Mouse (Mus musculus): ENCODE results near the gene Dlgap1. TPM values are rescaled to one million over a fixed set of nuclear protein-coding genes. Genes with fewer than 3 reads are reported as not detected.

Gene Dlgap1
- polyA plus RNA-seq, 1 experiment from 2014 or later, result 2.4 TPM

DNA sequence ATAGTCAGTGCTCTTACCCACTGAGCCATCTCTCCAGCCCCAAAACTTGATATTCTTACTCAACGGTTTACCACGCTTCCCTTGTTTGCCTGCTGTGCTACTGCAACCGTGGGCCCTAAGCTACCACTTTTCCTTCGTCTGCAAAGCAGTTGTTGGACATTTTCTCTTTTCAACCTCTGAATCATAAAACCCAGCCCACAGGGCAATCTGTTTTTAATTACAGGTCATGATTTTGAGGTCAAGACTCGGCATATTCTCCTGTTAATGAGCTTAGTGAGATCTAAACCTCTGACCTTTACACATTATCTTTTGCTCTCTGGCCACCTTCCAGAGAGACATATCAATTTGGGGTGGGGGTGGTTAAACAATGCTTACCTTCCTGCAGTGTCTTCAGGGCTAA lies 869.7 kb downstream of the Dlgap1 start:
- peaks cover 5% of the 10 kb centered on the region; the same call in 1 of the 2 replicates for H3K36me3 ChIP-seq (ENCODE audit: control insufficient read depth, insufficient read depth, low read length)
- no peak for DNase-seq (ENCODE audit: low spot score, missing footprints)
- H3K4me3 ChIP-seq (ENCODE audit: low read depth, low read length), result no peak overlapping the region
- H3K9ac ChIP-seq (ENCODE audit: low read length), result no peak overlapping the region
- H3K4me2 ChIP-seq, result no peak overlapping the region
- H3K4me1 ChIP-seq (ENCODE audit: control insufficient read depth, insufficient read depth, low read length), result peaks cover 8% of the 10 kb centered on the region; the same call in 1 of the 2 replicates
- WGBS, result 54% methylated on average over 5 of the region's 5 CpGs
- no peaks in the 10 kb centered on the region for H3K9me3 ChIP-seq (ENCODE audit: control insufficient read depth, low read length)
- ATAC-seq (ENCODE audit: low FRiP score), result no peak
- peaks cover 2% of the 10 kb centered on the region; the same call in 1 of the 2 replicates for H3K27me3 ChIP-seq (ENCODE audit: control insufficient read depth, insufficient read depth, low read length)
- H3K27ac ChIP-seq (ENCODE audit: low read depth, low read length), result no peak overlapping the region

DNA sequence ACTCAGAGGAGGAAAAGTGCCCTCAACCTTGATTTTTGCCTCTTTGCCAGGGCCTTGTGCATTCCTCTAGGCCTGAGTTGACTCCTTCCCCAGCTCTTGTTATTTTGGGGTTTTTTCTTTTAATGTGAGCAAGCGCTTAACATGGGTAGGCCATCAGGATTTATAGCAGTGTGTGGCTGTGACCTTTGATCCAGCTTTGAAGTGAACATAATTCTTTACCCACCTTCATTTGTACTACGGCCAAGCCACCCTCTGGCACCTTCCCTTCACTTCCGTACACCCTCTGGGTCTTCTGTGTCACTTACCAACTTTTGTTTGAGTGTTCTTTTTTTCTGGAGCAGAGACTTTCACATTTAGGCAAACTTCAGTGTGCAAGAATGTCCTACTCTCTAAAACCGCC lies 874.4 kb downstream of the Dlgap1 start:
- H3K36me3 ChIP-seq (ENCODE audit: control insufficient read depth, insufficient read depth, low read length), result peaks cover 13% of the 10 kb centered on the region; the same call in 1 of the 2 replicates
- H3K4me1 ChIP-seq (ENCODE audit: control insufficient read depth, insufficient read depth, low read length), result peaks cover 7% of the 10 kb centered on the region
- H3K9ac ChIP-seq (ENCODE audit: low read length), result no peak overlapping the region
- H3K4me3 ChIP-seq (ENCODE audit: low read depth, low read length), result no peak overlapping the region
- H3K27ac ChIP-seq (ENCODE audit: low read depth, low read length), result no peak overlapping the region
- no peaks in the 10 kb centered on the region for H3K27me3 ChIP-seq (ENCODE audit: control insufficient read depth, insufficient read depth, low read length)
- WGBS, result 87% methylated on average over 4 of the region's 4 CpGs
- ATAC-seq (ENCODE audit: low FRiP score), result no peak
- H3K4me2 ChIP-seq, result no peak overlapping the region
- no peak for DNase-seq (ENCODE audit: low spot score, missing footprints)
- H3K9me3 ChIP-seq (ENCODE audit: control insufficient read depth, low read length), result no peaks in the 10 kb centered on the region

GRCm38 (mm10) chr17:70844971-70845370 lies 876.1 kb downstream of the Dlgap1 start:
- Histone ChIP-seq H3K9ac (ENCODE audit: low read length) (no peak overlapping the region), H3K36me3 (ENCODE audit: control insufficient read depth, insufficient read depth, low read length) (peaks cover 13% of the 10 kb centered on the region; the same call in 1 of the 2 replicates), H3K4me3 (ENCODE audit: low read depth, low read length) (no peak overlapping the region), H3K4me1 (ENCODE audit: control insufficient read depth, insufficient read depth, low read length) (peaks cover 13% of the 10 kb centered on the region), H3K27me3 (ENCODE audit: control insufficient read depth, insufficient read depth, low read length) (no peaks in the 10 kb centered on the region), H3K27ac (ENCODE audit: low read depth, low read length) (no peak overlapping the region), H3K4me2 (no peak overlapping the region), H3K9me3 (ENCODE audit: control insufficient read depth, low read length) (no peaks in the 10 kb centered on the region)
- ATAC-seq (ENCODE audit: low FRiP score) (no peak), DNase-seq (ENCODE audit: low spot score, missing footprints) (no peak)
- 91% methylated on average over 10 of the region's 10 CpGs for WGBS

GRCm38 (mm10) chr17:70845543-70845942 lies 876.7 kb downstream of the Dlgap1 start:
- ATAC-seq (ENCODE audit: low FRiP score) (no peak), DNase-seq (ENCODE audit: low spot score, missing footprints) (no peak)
- no peak overlapping the region for H3K9ac ChIP-seq (ENCODE audit: low read length)
- H3K36me3 ChIP-seq (ENCODE audit: control insufficient read depth, insufficient read depth, low read length), result peaks cover 13% of the 10 kb centered on the region; the same call in 1 of the 2 replicates
- peaks cover 13% of the 10 kb centered on the region for H3K4me1 ChIP-seq (ENCODE audit: control insufficient read depth, insufficient read depth, low read length)
- no peaks in the 10 kb centered on the region for H3K9me3 ChIP-seq (ENCODE audit: control insufficient read depth, low read length)
- WGBS, result 95% methylated on average over 2 of the region's 2 CpGs
- H3K27me3 ChIP-seq (ENCODE audit: control insufficient read depth, insufficient read depth, low read length), result no peaks in the 10 kb centered on the region
- H3K4me3 ChIP-seq (ENCODE audit: low read depth, low read length), result no peak overlapping the region
- no peak overlapping the region for H3K27ac ChIP-seq (ENCODE audit: low read depth, low read length)
- no peak overlapping the region for H3K4me2 ChIP-seq

- no peak overlapping the region for H3K27ac ChIP-seq (ENCODE audit: low read depth, low read length)
- peaks cover 13% of the 10 kb centered on the region for H3K4me1 ChIP-seq (ENCODE audit: control insufficient read depth, insufficient read depth, low read length)
- H3K4me2 ChIP-seq, result no peak overlapping the region
- peaks cover 13% of the 10 kb centered on the region; the same call in 1 of the 2 replicates for H3K36me3 ChIP-seq (ENCODE audit: control insufficient read depth, insufficient read depth, low read length)
- H3K9ac ChIP-seq (ENCODE audit: low read length), result no peak overlapping the region
- H3K4me3 ChIP-seq (ENCODE audit: low read depth, low read length), result no peak overlapping the region
- no peak for DNase-seq (ENCODE audit: low spot score, missing footprints)
- ATAC-seq (ENCODE audit: low FRiP score), result no peak
- no peaks in the 10 kb centered on the region for H3K9me3 ChIP-seq (ENCODE audit: control insufficient read depth, low read length)
- 83% methylated on average over 8 of the region's 8 CpGs for WGBS
- H3K27me3 ChIP-seq (ENCODE audit: control insufficient read depth, insufficient read depth, low read length), result no peaks in the 10 kb centered on the region
These were observed 877.3 kb downstream of the Dlgap1 start for GRCm38 (mm10) chr17:70846111-70846644.

GRCm38 (mm10) chr17:70847086-70847485 lies 878.2 kb downstream of the Dlgap1 start:
- WGBS, result 4% methylated on average over 4 of the region's 4 CpGs
- no peak overlapping the region for H3K9ac ChIP-seq (ENCODE audit: low read length)
- peaks cover 12% of the 10 kb centered on the region; the same call in 1 of the 2 replicates for H3K36me3 ChIP-seq (ENCODE audit: control insufficient read depth, insufficient read depth, low read length)
- H3K4me3 ChIP-seq (ENCODE audit: low read depth, low read length), result no peak overlapping the region
- peak overlapping the region; percentile 25; the same call in 1 of the 2 replicates for H3K4me2 ChIP-seq
- no peak for ATAC-seq (ENCODE audit: low FRiP score)
- no peak overlapping the region for H3K27ac ChIP-seq (ENCODE audit: low read depth, low read length)
- peaks cover 14% of the 10 kb centered on the region for H3K4me1 ChIP-seq (ENCODE audit: control insufficient read depth, insufficient read depth, low read length)
- no peaks in the 10 kb centered on the region for H3K27me3 ChIP-seq (ENCODE audit: control insufficient read depth, insufficient read depth, low read length)
- peak; percentile 91 for DNase-seq (ENCODE audit: low spot score, missing footprints)
- H3K9me3 ChIP-seq (ENCODE audit: control insufficient read depth, low read length), result no peaks in the 10 kb centered on the region

- Histone ChIP-seq H3K4me1 (ENCODE audit: control insufficient read depth, insufficient read depth, low read length) (peaks cover 16% of the 10 kb centered on the region), H3K27me3 (ENCODE audit: control insufficient read depth, insufficient read depth, low read length) (no peaks in the 10 kb centered on the region), H3K4me3 (ENCODE audit: low read depth, low read length) (peak overlapping the region; percentile 57), H3K9ac (ENCODE audit: low read length) (peak overlapping the region; percentile 79), H3K4me2 (peak overlapping the region; percentile 93), H3K9me3 (ENCODE audit: control insufficient read depth, low read length) (no peaks in the 10 kb centered on the region), H3K27ac (ENCODE audit: low read depth, low read length) (peak overlapping the region; percentile 92; the same call in 1 of the 2 replicates), H3K36me3 (ENCODE audit: control insufficient read depth, insufficient read depth, low read length) (peaks cover 10% of the 10 kb centered on the region; the same call in 1 of the 2 replicates)
- WGBS, result 1% methylated on average over 17 of the region's 17 CpGs
- no peak for ATAC-seq (ENCODE audit: low FRiP score)
- DNase-seq (ENCODE audit: low spot score, missing footprints), result peak; percentile 94
These were observed 879.1 kb downstream of the Dlgap1 start for GRCm38 (mm10) chr17:70847751-70848510.

- Histone ChIP-seq H3K4me3 (ENCODE audit: low read depth, low read length) (peak overlapping the region; percentile 57), H3K27ac (ENCODE audit: low read depth, low read length) (peak overlapping the region; percentile 92), H3K9me3 (ENCODE audit: control insufficient read depth, low read length) (no peaks in the 10 kb centered on the region), H3K27me3 (ENCODE audit: control insufficient read depth, insufficient read depth, low read length) (no peaks in the 10 kb centered on the region), H3K36me3 (ENCODE audit: control insufficient read depth, insufficient read depth, low read length) (peaks cover 6% of the 10 kb centered on the region; the same call in 1 of the 2 replicates), H3K4me1 (ENCODE audit: control insufficient read depth, insufficient read depth, low read length) (peaks cover 17% of the 10 kb centered on the region), H3K4me2 (peak overlapping the region; percentile 93), H3K9ac (ENCODE audit: low read length) (peak overlapping the region; percentile 79)
- WGBS, result under 1% methylated on average over 23 of the region's 23 CpGs
- peak; percentile 94 for DNase-seq (ENCODE audit: low spot score, missing footprints)
- ATAC-seq (ENCODE audit: low FRiP score), result peak; percentile 8; the same call in 1 of the 2 replicates
These were observed 879.9 kb downstream of the Dlgap1 start for GRCm38 (mm10) chr17:70848511-70849398.
